Mouse (Mus musculus) spleen, postnatal 4 days (tissue): ENCODE measurements around the gene Lin7c.
"Not testable (repeated sequence)": the region's sequence is repeated elsewhere in the genome, so short reads cannot be mapped to it uniquely, and the experiment has no call there.

Experiments
- DNase-seq, 2 experiments: peaks; one replicate each; pipeline ENCODE4 v3.0.0; 2022; ENCODE audit warnings: low spot score in 2 of 2

The Lin7c gene

DNA sequence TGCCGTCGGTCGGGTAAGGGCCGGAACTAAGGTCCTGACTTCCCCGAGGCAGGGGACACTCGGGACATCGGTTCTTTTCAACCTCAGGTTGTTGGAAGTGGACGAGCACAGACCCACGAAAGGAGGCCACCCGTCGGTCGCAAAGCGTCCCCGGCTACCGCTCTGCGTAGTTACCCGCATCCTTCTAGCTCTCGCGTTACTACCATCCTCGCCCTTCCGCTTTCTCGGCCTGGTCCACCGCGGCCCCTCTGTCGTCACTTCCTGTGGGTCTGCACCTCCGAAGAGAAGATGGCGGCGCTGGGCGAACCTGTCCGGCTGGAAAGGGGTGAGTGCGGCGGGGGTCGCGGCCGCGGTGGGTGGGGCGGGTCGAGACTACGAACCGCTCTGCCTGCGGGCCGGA lies at the start of gene Lin7c:
Gene Lin7c (plus strand): TSS at position 257 of the 400 bp plus-strand sequence.
- DNase-seq: peak; percentile 90 to 94

GRCm38 (mm10) chr2:109846401-109846800 lies 44.3 kb upstream of the Lin7c start:
- DNase-seq: no peak

DNA sequence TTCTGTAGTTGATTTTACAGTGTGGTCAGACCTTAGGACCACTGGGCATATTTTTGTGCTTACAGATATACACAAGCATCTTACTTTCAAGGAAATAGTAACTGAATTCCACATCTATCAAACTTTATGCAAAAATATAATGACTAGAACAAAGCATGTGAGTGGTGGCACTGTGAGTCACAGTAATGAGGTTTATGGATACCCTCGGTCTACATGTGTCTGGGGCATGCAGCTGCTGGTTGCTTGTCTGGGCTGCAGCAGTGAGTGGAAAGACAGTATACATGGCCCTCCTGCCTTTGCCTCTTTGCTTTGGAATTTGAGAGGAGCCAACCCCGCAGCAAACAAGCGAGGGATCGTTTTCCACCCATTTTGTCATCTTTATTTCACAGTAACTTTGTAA lies 42.3 kb upstream of the Lin7c start:
- DNase-seq: no peak

DNA sequence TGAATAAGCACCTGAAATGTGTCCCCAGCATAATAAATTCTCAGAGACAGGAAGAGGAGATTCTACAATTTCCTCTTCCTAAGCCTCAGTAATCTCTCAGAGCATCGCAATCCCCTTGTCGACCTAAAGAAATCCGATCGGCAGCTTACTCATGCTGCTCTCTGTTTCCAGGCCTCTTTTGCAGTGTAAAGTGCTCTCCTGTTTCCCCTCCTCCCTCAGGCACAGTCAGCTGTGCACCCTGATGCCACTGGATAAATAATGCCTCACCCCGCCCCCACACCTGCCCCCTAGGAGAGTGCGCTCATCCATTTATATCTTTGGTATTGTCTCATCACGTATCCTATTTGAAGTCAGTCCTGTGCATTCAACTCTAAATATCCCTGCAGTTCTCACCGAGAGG lies 41.9 kb upstream of the Lin7c start:
- no peak for DNase-seq

DNA sequence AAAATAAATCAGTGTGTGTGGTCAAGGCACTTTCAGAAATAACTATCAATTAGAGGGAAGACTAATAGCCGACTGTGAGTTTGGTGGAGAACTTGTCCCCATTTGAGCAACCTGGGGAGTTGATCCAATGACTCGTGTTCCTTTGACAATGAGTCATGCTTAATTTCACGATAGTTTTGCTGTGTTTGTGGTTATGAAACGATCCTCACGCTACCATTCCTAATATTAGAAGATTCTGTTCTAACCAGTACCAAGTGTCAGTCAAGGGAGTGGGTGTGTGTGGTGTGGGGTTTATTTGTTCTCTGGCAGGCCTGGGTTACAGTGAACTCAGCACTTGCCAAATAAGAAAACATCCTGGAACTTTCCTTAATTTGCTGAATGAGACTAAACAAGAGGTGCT lies 35.1 kb upstream of the Lin7c start:
- no peak for DNase-seq

GRCm38 (mm10) chr2:109859671-109860070 lies 31.0 kb upstream of the Lin7c start:
- DNase-seq: no peak

DNA sequence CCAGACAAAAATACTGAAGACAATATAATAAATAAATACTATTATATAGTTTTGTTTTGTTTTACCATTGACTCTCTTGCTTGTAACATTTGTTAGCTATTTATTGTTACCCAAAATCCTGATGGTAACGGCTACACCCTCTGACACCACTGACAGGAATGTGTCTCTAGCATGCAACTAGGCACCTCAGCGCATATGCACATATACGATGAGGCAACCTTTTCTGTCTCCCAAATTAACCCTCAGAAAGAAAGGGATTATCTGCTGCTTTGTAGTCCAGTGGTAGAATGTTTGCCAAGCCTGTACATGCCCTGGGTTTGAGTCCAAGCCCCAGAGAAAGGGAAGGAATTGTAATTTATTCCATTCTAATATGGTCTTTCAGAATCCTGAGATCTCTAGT lies 29.8 kb upstream of the Lin7c start:
- DNase-seq: no peak

DNA sequence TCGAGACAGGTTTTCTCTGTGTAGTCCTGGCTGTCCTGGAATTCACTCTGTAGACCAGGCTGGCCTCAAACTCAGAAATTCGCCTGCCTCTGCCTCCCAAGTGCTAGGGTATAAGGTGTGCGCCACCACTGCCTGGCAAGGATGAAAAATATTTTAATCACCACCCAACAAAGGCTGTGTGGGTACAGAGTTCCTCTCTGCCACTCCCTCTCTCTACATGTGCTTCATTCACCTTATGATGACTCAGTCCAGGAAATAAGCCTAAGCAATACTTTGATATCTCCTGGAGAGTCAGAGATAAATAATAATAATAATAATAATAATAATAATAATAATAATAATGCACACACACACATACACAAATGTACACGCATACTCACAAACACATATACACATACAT lies 11.2 kb upstream of the Lin7c start:
- DNase-seq: not testable (repeated sequence)

GRCm38 (mm10) chr2:109881111-109881510 lies 9.5 kb upstream of the Lin7c start:
- DNase-seq: no peak

DNA sequence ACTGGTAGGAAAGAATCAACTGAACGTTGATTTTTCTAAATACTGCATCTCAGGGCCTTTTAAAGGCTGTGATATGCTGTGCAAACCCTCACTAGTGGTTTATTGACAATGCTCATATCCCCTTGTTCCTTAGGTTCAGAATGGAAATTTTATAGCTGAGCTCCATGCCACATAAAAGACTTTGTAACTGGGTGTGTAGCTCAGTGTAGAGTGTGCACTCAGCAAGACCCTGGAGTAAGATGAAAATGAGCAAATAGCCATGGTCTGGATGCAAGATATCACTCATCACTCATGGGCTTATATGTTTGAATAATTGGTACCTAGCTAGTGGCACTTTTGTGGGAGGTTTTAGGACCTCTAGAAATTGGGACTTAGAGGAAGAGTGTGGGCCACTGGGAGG lies 9.0 kb upstream of the Lin7c start:
- no peak for DNase-seq

DNA sequence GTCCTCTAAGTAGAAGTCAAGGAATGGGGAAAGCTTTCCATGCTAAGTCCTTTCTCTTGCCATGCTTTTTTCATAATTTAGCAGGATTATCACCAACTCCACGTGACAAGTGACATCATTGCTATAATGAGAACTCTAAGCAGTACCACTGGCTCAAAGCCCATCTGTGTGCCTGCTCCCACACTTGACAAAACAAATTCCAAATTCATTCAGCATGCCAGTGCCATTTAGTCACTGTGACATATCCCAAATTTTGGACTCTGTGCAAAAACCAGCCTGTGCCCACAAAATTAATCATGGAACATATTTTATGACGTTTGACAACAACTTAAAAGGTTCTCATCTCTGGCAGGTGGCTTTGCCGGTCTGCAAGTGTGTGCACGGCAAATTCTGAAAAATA lies 6.5 kb upstream of the Lin7c start:
- DNase-seq: no peak

DNA sequence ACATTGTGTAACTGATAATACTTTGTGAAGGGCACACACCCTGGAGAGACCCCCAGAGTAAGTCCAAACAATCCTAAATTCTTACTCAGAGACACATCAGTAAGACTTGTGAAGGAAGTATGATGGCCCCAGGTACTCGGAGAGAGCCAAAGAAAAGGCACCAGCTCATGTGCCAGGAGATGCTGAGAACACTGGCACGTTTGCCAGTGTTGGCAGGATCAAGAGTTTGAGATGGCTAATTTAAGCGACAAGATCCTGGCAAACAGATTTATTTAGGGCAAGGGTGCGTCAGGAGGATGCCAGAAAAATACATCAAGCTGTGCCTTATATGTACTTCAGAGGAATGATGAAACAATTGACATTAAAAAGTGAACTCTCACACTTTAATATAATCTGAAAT lies 6.1 kb upstream of the Lin7c start:
- DNase-seq: no peak

DNA sequence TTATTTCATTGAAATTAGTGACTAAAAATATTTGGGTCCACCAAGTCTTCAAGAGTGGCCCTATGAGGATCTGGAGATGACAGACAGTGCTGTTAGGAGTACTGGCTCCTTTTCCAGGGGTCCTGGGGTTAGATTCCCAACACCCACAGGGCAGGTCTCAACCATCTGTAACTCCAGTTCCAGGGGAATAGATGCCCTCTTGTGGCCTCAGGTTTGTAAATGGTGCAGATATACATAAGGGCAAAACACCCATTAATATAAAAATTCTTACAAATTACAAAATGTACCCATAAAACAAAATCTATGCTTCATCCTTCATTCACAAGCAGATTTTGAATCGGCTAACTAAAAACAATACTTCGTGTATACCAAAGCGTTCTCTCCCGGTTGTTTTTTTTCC lies 585 bp upstream of the Lin7c start:
- no peak for DNase-seq

DNA sequence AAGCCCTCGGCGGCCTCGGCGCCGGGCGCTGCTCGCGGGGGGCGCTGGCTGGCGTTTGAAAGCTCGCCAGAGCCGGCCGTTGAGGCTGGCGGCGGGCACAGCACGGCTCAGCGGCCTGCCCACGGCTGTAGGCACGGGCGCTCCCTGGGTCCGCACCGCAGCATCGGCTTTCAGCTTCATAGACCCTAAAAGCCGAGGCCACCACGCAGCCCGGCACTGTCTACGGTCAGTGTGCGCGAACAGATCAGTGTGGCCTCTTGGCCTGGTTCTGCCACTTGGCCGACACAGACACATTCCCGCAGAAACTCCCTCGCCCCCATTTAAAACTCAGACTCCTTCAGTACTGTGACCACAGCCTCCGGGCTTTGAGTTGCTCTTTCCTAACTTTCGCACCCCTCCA lies 378 bp downstream of the Lin7c start:
- DNase-seq: no peak

DNA sequence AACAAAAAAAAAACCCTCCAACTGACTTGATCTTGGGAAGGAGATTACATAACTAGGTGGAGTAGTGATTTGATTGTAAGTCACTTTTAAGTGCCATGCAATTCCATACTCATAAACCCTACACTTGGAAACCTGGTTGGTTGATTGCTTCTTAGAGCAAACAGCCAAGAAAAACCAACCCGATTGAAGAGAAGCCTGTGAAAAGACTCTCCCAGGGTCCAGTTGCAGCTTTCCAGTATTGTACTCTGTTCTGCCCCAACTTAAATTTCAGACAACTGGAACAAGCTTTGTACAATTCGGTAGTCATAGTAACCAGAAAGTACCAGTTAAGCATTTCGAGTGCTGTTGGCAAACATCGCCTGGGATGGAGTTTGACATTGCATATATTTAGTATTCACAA lies 818 bp downstream of the Lin7c start:
- no peak for DNase-seq

GRCm38 (mm10) chr2:109896311-109896710 lies 5.7 kb downstream of the Lin7c start:
- no peak for DNase-seq

- DNase-seq: no peak
Observed at GRCm38 (mm10) chr2:109902869-109903268, 12.2 kb downstream of the Lin7c start.

DNA sequence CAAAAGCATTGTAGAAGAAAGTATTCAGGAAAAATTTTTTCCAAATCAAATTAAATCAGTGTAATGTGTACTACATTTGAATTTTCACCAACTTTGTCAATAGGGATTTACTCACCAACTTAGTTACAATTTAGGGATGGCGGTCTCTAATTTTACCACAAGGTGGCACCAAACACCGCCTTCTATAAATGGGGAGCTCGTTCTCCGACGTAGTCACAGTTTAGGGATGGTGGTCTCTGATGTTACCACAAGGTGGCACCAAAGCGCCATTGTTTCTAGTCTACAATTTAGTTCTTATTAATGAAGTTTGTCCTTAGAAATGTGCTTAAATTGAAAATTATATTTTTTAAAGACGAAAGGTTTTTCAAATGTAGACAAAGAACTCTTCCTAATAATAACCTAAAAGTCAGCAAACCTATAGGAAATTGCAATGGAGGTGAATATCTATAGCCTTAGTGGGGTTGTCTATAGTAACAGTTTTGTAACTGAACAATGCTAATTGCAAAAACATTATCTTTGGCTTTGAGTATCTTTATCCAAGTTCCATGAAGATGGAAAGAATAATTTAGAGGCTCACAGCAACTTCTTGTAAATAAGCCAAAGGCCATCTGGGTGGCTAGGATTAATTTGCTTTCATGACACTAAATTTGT lies 13.6 kb downstream of the Lin7c start:
- peak; percentile 78 to 88 for DNase-seq

GRCm38 (mm10) chr2:109909122-109909521 lies 18.5 kb downstream of the Lin7c start:
- no peak for DNase-seq

DNA sequence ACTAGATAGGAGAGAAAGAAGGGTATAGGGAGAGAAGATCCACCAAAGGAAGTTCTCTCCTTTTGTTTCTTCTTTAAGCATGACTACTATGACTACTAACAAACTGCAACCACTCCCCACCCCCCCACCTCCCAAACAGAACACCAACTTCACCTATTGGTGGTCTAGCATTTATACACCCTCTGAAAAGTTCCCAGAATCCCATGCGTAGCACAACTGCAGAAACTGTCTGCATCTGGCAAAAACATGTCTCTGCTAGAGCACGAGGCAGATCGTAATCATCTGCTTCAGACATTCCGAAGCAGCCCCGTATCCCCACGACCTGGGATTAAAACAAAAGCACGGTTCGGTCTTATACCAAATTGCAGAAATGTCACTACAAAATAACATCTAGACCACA lies 21.6 kb downstream of the Lin7c start:
- DNase-seq: no peak

GRCm38 (mm10) chr2:109912766-109913165 lies 22.1 kb downstream of the Lin7c start:
- no peak for DNase-seq

DNA sequence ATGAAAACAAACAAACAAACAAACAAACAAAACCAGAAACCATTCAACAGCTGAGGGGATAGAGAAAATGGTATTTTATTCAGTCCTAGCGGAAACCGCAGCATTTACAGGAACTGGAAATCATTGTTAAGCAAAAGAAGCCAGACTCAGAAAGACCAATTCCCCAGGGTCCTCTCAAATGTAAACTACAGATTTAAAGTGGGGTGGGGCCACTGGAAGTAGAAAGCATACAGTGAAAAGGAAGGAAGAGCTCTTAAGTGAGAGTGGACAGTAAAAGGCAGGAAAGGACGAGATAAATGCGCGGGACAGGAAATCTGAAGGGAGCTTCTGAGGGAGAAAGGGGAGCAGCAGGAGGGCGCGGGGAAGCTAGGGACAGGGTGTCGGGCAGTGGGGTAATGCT lies 22.6 kb downstream of the Lin7c start:
- no peak for DNase-seq

GRCm38 (mm10) chr2:109914601-109915000 lies 23.9 kb downstream of the Lin7c start:
- no peak for DNase-seq

GRCm38 (mm10) chr2:109916782-109917495 lies 26.3 kb downstream of the Lin7c start:
- DNase-seq: no peak
